In genomic region chr4:134081730-134082386, GRCm38 (mm10) we compare ENCODE assay signal across 7 mouse cellular contexts. TPM values are rescaled to one million over a fixed set of nuclear protein-coding genes. Genes with fewer than 3 reads are reported as not detected.
DNase-seq lines count a peak whose midpoint lies in the region; ATAC-seq and TF ChIP-seq lines count a peak whose summit lies in the region.

No protein-coding gene starts in this region.

- H3K4me3 ChIP-seq in intestine, postnatal 0 days (ENCODE audit: low read depth, low read length), result peak overlapping the region; percentile 27
- H3K4me3 ChIP-seq in limb, embryonic 11.5 days (ENCODE audit: low read depth, low read length), result peak overlapping the region; percentile 30
- peak overlapping the region; percentile 47 for H3K4me3 ChIP-seq in midbrain, embryonic 13.5 days (replicated peaks)

- no peaks in the 10 kb centered on the region for H3K27me3 ChIP-seq in intestine, postnatal 0 days (replicated peaks; ENCODE audit: control insufficient read depth, insufficient read depth, low read length)
- no peaks in the 10 kb centered on the region for H3K27me3 ChIP-seq in limb, embryonic 11.5 days (ENCODE audit: control insufficient read depth, insufficient read depth, low read length)
- H3K27me3 ChIP-seq in midbrain, embryonic 13.5 days, result peaks cover 34% of the 10 kb centered on the region

- WGBS in intestine, postnatal 0 days, result under 1% methylated on average over 41 of the region's 41 CpGs
- WGBS in limb, embryonic 11.5 days, result under 1% methylated on average over 41 of the region's 41 CpGs
- under 1% methylated on average over 41 of the region's 41 CpGs for WGBS in midbrain, embryonic 13.5 days

- no peaks in the 10 kb centered on the region for H3K9me3 ChIP-seq in intestine, postnatal 0 days (ENCODE audit: control insufficient read depth)
- no peaks in the 10 kb centered on the region for H3K9me3 ChIP-seq in limb, embryonic 11.5 days (ENCODE audit: control insufficient read depth, low read length)
- peaks cover 3% of the 10 kb centered on the region; the same call in 1 of the 2 replicates for H3K9me3 ChIP-seq in midbrain, embryonic 13.5 days

- H3K36me3 ChIP-seq in intestine, postnatal 0 days (ENCODE audit: control insufficient read depth, insufficient read depth), result peaks cover 21% of the 10 kb centered on the region
- H3K36me3 ChIP-seq in limb, embryonic 11.5 days (ENCODE audit: control insufficient read depth, insufficient read depth, low read length), result no peaks in the 10 kb centered on the region
- no peaks in the 10 kb centered on the region for H3K36me3 ChIP-seq in midbrain, embryonic 13.5 days

- H3K4me1 ChIP-seq in intestine, postnatal 0 days (replicated peaks; ENCODE audit: control insufficient read depth, insufficient read depth, low read length), result no peaks in the 10 kb centered on the region
- H3K4me1 ChIP-seq in limb, embryonic 11.5 days (ENCODE audit: control insufficient read depth, insufficient read depth, low read length), result no peaks in the 10 kb centered on the region
- peaks cover 13% of the 10 kb centered on the region for H3K4me1 ChIP-seq in midbrain, embryonic 13.5 days (replicated peaks)

- H3K9ac ChIP-seq in intestine, postnatal 0 days (ENCODE audit: low read depth, low read length), result no peak overlapping the region
- 0 out of 2 replicates have a peak overlapping the region, but pooled peaks have one; percentile 27 for H3K9ac ChIP-seq in limb, embryonic 11.5 days (ENCODE audit: low read length)
- H3K9ac ChIP-seq in midbrain, embryonic 13.5 days (replicated peaks), result peak overlapping the region; percentile 49

- peak overlapping the region; percentile 65 for H3K4me2 ChIP-seq in intestine, postnatal 0 days (replicated peaks; ENCODE audit: low read depth)
- H3K4me2 ChIP-seq in limb, embryonic 11.5 days (ENCODE audit: low read depth, severe bottlenecking), result peak overlapping the region; percentile 58
- H3K4me2 ChIP-seq in midbrain, embryonic 13.5 days (replicated peaks), result peak overlapping the region; percentile 73

- no peak for TF ChIP-seq CTCF in intestine, postnatal 0 days (IDR thresholded peaks at IDR 0.05; ENCODE audit: low read depth)

- peak; percentile 63 for DNase-seq in cerebellum, adult 9-11 months
- peak; percentile 24 for DNase-seq in frontal cortex, postnatal 25 days (ENCODE audit: low spot score in 2 of 2)
- DNase-seq in limb, embryonic 11.5 days (ENCODE audit: low spot score), result peak; percentile 85
- peak; percentile 75 for DNase-seq in spleen, adult 12 weeks (ENCODE audit: low spot score)

- peak; percentile 87 for ATAC-seq in activated CD4-positive, CD25-positive, alpha-beta regulatory T cell, adult 4 months
- peak; percentile 95 for ATAC-seq in intestine, postnatal 0 days
- ATAC-seq in limb, embryonic 11.5 days (ENCODE audit: insufficient number of reproducible peaks, low FRiP score, low TSS enrichment, low read depth), result peak; percentile 85
- peak; percentile 78 for ATAC-seq in midbrain, embryonic 13.5 days

- H3K27ac ChIP-seq in intestine, postnatal 0 days (ENCODE audit: low read depth, low read length), result no peak overlapping the region
- no peak overlapping the region for H3K27ac ChIP-seq in limb, embryonic 11.5 days (replicated peaks; ENCODE audit: low read depth, low read length)
- no peak overlapping the region for H3K27ac ChIP-seq in midbrain, embryonic 13.5 days

RNA-seq across cellular contexts. Expression of gene Cd52, which starts 13.0 kb away (rescaled TPM):
- polyA plus RNA-seq in activated CD4-positive, CD25-positive, alpha-beta regulatory T cell, adult 4 months (2017; shearing (Covaris generic)), result 1,000 to 10,000 TPM; 3,607 to 4,442 TPM
- 28.7 and 31.2 TPM in 2 replicates for polyA plus RNA-seq in intestine, postnatal 0 days (2015; fragmentation: Nextera tagmentation; extraction: Ambion mirVana)
- 5.1 and 6.2 TPM in 2 replicates for polyA plus RNA-seq in limb, embryonic 11.5 days (2014; fragmentation: Nextera tagmentation; extraction: Ambion mirVana)
- 2.2 and 2.7 TPM in 2 replicates for polyA plus RNA-seq in midbrain, embryonic 13.5 days (2015; fragmentation: Nextera tagmentation; extraction: Ambion mirVana)

RNA-seq across cellular contexts. Expression of gene Ubxn11, which starts 20.5 kb away (rescaled TPM):
- 10 to 100 TPM; 33.7 to 34.2 TPM for polyA plus RNA-seq in activated CD4-positive, CD25-positive, alpha-beta regulatory T cell, adult 4 months (2017; shearing (Covaris generic))
- polyA plus RNA-seq in intestine, postnatal 0 days (2015; fragmentation: Nextera tagmentation; extraction: Ambion mirVana), result 0.88 and 1.5 TPM in 2 replicates
- 5.7 and 6.0 TPM in 2 replicates for polyA plus RNA-seq in limb, embryonic 11.5 days (2014; fragmentation: Nextera tagmentation; extraction: Ambion mirVana)
- 9.3 and 11.4 TPM in 2 replicates for polyA plus RNA-seq in midbrain, embryonic 13.5 days (2015; fragmentation: Nextera tagmentation; extraction: Ambion mirVana)

RNA-seq across cellular contexts. Expression of gene Crybg2, which starts 21.2 kb away (rescaled TPM):
- 10 to 100 TPM; 15.7 to 20.2 TPM for polyA plus RNA-seq in activated CD4-positive, CD25-positive, alpha-beta regulatory T cell, adult 4 months (2017; shearing (Covaris generic))
- polyA plus RNA-seq in intestine, postnatal 0 days (2015; fragmentation: Nextera tagmentation; extraction: Ambion mirVana), result 17.9 and 22.5 TPM in 2 replicates
- 3.7 and 4.4 TPM in 2 replicates for polyA plus RNA-seq in limb, embryonic 11.5 days (2014; fragmentation: Nextera tagmentation; extraction: Ambion mirVana)
- polyA plus RNA-seq in midbrain, embryonic 13.5 days (2015; fragmentation: Nextera tagmentation; extraction: Ambion mirVana), result 0.97 and 1.1 TPM in 2 replicates

RNA-seq across cellular contexts. Expression of gene Zfp683, which starts 28.2 kb away (rescaled TPM):
- under 1 TPM; 0.33 to 0.37 TPM for polyA plus RNA-seq in activated CD4-positive, CD25-positive, alpha-beta regulatory T cell, adult 4 months (2017; shearing (Covaris generic))
- not detected in 2 replicates for polyA plus RNA-seq in intestine, postnatal 0 days (2015; fragmentation: Nextera tagmentation; extraction: Ambion mirVana)
- not detected in 2 replicates for polyA plus RNA-seq in limb, embryonic 11.5 days (2014; fragmentation: Nextera tagmentation; extraction: Ambion mirVana)
- polyA plus RNA-seq in midbrain, embryonic 13.5 days (2015; fragmentation: Nextera tagmentation; extraction: Ambion mirVana), result not detected in 2 replicates

RNA-seq across cellular contexts. Expression of gene Sh3bgrl3, which starts 46.7 kb away (rescaled TPM):
- polyA plus RNA-seq in activated CD4-positive, CD25-positive, alpha-beta regulatory T cell, adult 4 months (2017; shearing (Covaris generic)), result 1,000 to 10,000 TPM; 1,097 to 1,279 TPM
- 503 and 522 TPM in 2 replicates for polyA plus RNA-seq in intestine, postnatal 0 days (2015; fragmentation: Nextera tagmentation; extraction: Ambion mirVana)
- polyA plus RNA-seq in limb, embryonic 11.5 days (2014; fragmentation: Nextera tagmentation; extraction: Ambion mirVana), result 314 and 345 TPM in 2 replicates
- polyA plus RNA-seq in midbrain, embryonic 13.5 days (2015; fragmentation: Nextera tagmentation; extraction: Ambion mirVana), result 319 and 332 TPM in 2 replicates

Comparison
In these comparisons a context has a peak if more than half of its experiments do, and no peak if none do; other contexts are left out.
1. DNase-seq: peak in every context shown above with its lines; median percentile 85 in limb, embryonic 11.5 days; 75 in spleen, adult 12 weeks; 63 in cerebellum, adult 9-11 months; 24 in frontal cortex, postnatal 25 days.
2. RNA of gene Cd52, which starts 13.0 kb away (polyA plus RNA-seq): 3,607 to 4,442 TPM in activated CD4-positive, CD25-positive, alpha-beta regulatory T cell, adult 4 months; 28.7 to 31.2 TPM in intestine, postnatal 0 days, 5.1 to 6.2 TPM in limb, embryonic 11.5 days and 2.2 to 2.7 TPM in midbrain, embryonic 13.5 days; every median in the first group is over 100 times any median in the second.
3. Peak in every context shown above with its lines, with median percentiles within 50 percentile points of each other: ATAC-seq, H3K4me2 ChIP-seq and H3K4me3 ChIP-seq.